Mouse (Mus musculus): Measurements from ENCODE around the gene Hps1.

The Hps1 gene

GRCm38 (mm10) chr19:42755148-42755870 lies 24.5 kb downstream of the Hps1 start:
- DNase-seq (ENCODE audit: low read depth, low spot score) = no peak

GRCm38 (mm10) chr19:42753141-42753917 lies 26.4 kb downstream of the Hps1 start:
- DNase-seq (ENCODE audit: low read depth, low spot score) = no peak

GRCm38 (mm10) chr19:42752363-42752931 lies 27.3 kb downstream of the Hps1 start, which contains the start of gene Pyroxd2:
Gene Pyroxd2 (minus strand): TSS chr19:42752775.
- no peak for DNase-seq (ENCODE audit: low read depth, low spot score)

- DNase-seq (ENCODE audit: low read depth, low spot score) = no peak
Measured at GRCm38 (mm10) chr19:42750196-42750595, 29.6 kb downstream of the Hps1 start.

GRCm38 (mm10) chr19:42746702-42747101 lies 33.1 kb downstream of the Hps1 start:
- no peak for DNase-seq (ENCODE audit: low read depth, low spot score)

- DNase-seq (ENCODE audit: low read depth, low spot score) = no peak
Measured at GRCm38 (mm10) chr19:42745869-42746224, 33.9 kb downstream of the Hps1 start.

GRCm38 (mm10) chr19:42745084-42745868 lies 34.5 kb downstream of the Hps1 start:
- no peak for DNase-seq (ENCODE audit: low read depth, low spot score)

- peak; percentile 38 for DNase-seq (ENCODE audit: low read depth, low spot score)
Measured at GRCm38 (mm10) chr19:42744162-42744586, 35.6 kb downstream of the Hps1 start.

- DNase-seq (ENCODE audit: low read depth, low spot score) = no peak
Measured at GRCm38 (mm10) chr19:42743261-42743660, 36.5 kb downstream of the Hps1 start.

GRCm38 (mm10) chr19:42741884-42742283 lies 37.9 kb downstream of the Hps1 start:
- DNase-seq (ENCODE audit: low read depth, low spot score) = no peak

GRCm38 (mm10) chr19:42740163-42740899 lies 39.4 kb downstream of the Hps1 start:
- no peak for DNase-seq (ENCODE audit: low read depth, low spot score)

- DNase-seq (ENCODE audit: low read depth, low spot score) = no peak
Measured at GRCm38 (mm10) chr19:42739734-42740133, 40.0 kb downstream of the Hps1 start.

GRCm38 (mm10) chr19:42737753-42738152 lies 42.0 kb downstream of the Hps1 start:
- DNase-seq (ENCODE audit: low read depth, low spot score) = no peak

GRCm38 (mm10) chr19:42734982-42735381 lies 44.8 kb downstream of the Hps1 start:
- no peak for DNase-seq (ENCODE audit: low read depth, low spot score)

- no peak for DNase-seq (ENCODE audit: low read depth, low spot score)
Measured at GRCm38 (mm10) chr19:42727424-42727823, 52.4 kb downstream of the Hps1 start.

- DNase-seq (ENCODE audit: low read depth, low spot score) = no peak
Measured at GRCm38 (mm10) chr19:42726766-42727165, 53.0 kb downstream of the Hps1 start.

- no peak for DNase-seq (ENCODE audit: low read depth, low spot score)
Measured at GRCm38 (mm10) chr19:42725973-42726350, 53.8 kb downstream of the Hps1 start.

GRCm38 (mm10) chr19:42725056-42725972 lies 54.5 kb downstream of the Hps1 start:
- DNase-seq (ENCODE audit: low read depth, low spot score) = no peak

GRCm38 (mm10) chr19:42723302-42723701 lies 56.5 kb downstream of the Hps1 start:
- peak; percentile 7 for DNase-seq (ENCODE audit: low read depth, low spot score)

GRCm38 (mm10) chr19:42722500-42722899 lies 57.3 kb downstream of the Hps1 start:
- no peak for DNase-seq (ENCODE audit: low read depth, low spot score)

Measured in A20 (cell line).